Mouse (Mus musculus) ES-Bruce4 (cell line): ENCODE data around the gene Apaf1. TPM values are rescaled to one million over a fixed set of nuclear protein-coding genes. Genes with fewer than 3 reads are reported as not detected.

Experiments used
- H3K27ac ChIP-seq: 2 replicates; pipeline ENCODE4 v1.5.1; 2012; ENCODE audit warnings: low read length, inconsistent platforms; ENCODE audit not compliant: insufficient read depth
- H3K27me3 ChIP-seq: 2 replicates; pipeline ENCODE4 v1.6.1; 2012; ENCODE audit warnings: mild to moderate bottlenecking, low read length, inconsistent platforms; ENCODE audit not compliant: control insufficient read depth, poor library complexity, insufficient read depth, severe bottlenecking
- H3K36me3 ChIP-seq: 2 replicates; pipeline ENCODE4 v1.6.1; 2012; ENCODE audit warnings: inconsistent platforms, mild to moderate bottlenecking, low read length, moderate library complexity; ENCODE audit not compliant: control insufficient read depth, poor library complexity, insufficient read depth, severe bottlenecking
- H3K4me1 ChIP-seq: one replicate; pipeline ENCODE4 v1.8.1; 2011; ENCODE audit warnings: low read length; ENCODE audit not compliant: control insufficient read depth, insufficient read depth
- H3K4me3 ChIP-seq: 2 replicates; pipeline ENCODE4 v1.5.1; 2011; ENCODE audit warnings: low read depth, mild to moderate bottlenecking, low read length
- H3K9ac ChIP-seq: 2 replicates; pipeline ENCODE4 v1.6.1; 2012; ENCODE audit warnings: low read depth, mild to moderate bottlenecking, inconsistent platforms; ENCODE audit not compliant: poor library complexity, severe bottlenecking
- H3K9me3 ChIP-seq: replicated peaks from 2 replicates; pipeline ENCODE4 v1.6.1; 2012; ENCODE audit warnings: mild to moderate bottlenecking, low read length, inconsistent platforms; ENCODE audit not compliant: control insufficient read depth, poor library complexity, insufficient read depth, severe bottlenecking
- CTCF ChIP-seq: IDR thresholded peaks from one replicate; pipeline ENCODE4 v1.8.1; 2011; ENCODE audit warnings: low read depth, low read length
- EP300 ChIP-seq: IDR thresholded peaks from 2 replicates; pipeline ENCODE4 v1.6.1; 2011; ENCODE audit warnings: low read depth, low read length; ENCODE audit not compliant: insufficient read depth
- POLR2A ChIP-seq: IDR thresholded peaks from one replicate; pipeline ENCODE4 v1.8.1; 2011; ENCODE audit warnings: low read length; ENCODE audit not compliant: insufficient read depth
- polyA plus RNA-seq: library from polyadenylated mRNA; stranded (reverse); fragments of >200 nt; gene quantifications from 2 replicates; pipeline ENCODE4 v1.2.4, GENCODE M21; 2011; ENCODE audit warnings: low read depth; ENCODE audit not compliant: missing spikeins, insufficient read depth, insufficient read length

Gene Apaf1
- polyA plus RNA-seq, 1 experiment: 73.0 TPM

DNA sequence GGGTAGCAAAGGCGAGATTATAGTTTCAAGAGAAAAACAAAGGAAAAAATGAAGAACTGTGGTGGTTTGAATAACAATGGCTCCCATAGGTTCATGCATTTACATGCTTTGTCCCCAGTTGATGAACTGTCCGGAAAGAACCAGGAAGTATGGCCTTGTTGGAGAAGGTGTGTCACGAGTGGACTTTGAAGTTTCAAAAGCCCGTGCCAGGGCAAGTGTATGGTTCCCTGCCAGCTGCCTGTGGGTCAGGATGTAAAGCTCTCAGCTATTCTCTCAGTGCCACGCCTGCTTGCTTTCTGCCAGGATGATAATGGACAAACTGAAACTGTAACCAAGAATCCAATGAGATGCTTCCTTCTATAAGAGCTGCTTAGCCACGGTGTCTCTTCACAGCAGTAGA lies 20.2 kb downstream of the Apaf1 start:
- no peak overlapping the region for H3K27ac ChIP-seq
- H3K4me3 ChIP-seq: no peak overlapping the region
- H3K4me1 ChIP-seq: peaks cover 1% of the 10 kb centered on the region
- TF ChIP-seq CTCF (no peak), POLR2A (no peak), EP300 (no peak)
- H3K9ac ChIP-seq: no peak overlapping the region
- H3K27me3 ChIP-seq: no peaks in the 10 kb centered on the region
- no peaks in the 10 kb centered on the region for H3K9me3 ChIP-seq
- peaks cover 40% of the 10 kb centered on the region for H3K36me3 ChIP-seq

DNA sequence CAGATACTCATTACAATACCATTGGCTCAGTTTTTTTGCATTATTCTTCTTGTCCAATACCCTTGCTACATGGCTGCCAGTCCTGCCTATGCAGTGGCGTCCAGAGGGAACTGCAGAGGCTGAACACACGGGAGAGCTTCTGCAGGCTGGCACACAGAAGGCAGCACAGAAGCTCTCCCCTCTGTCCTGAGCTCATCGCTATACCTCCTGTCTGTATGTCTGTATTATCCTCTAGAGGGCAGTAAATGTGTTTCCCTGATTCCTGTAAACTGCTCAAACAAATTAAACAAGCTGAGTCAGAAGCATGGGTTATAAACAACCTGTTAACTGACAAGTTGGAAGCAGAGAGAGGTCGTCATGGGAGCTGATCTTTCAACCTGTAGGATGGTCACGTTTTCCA lies 21.8 kb downstream of the Apaf1 start:
- Histone ChIP-seq H3K36me3 (peaks cover 31% of the 10 kb centered on the region), H3K4me3 (no peak overlapping the region), H3K9ac (no peak overlapping the region), H3K27ac (no peak overlapping the region), H3K27me3 (no peaks in the 10 kb centered on the region), H3K4me1 (peaks cover 1% of the 10 kb centered on the region), H3K9me3 (no peaks in the 10 kb centered on the region)
- TF ChIP-seq EP300 (no peak), CTCF (no peak), POLR2A (no peak)

DNA sequence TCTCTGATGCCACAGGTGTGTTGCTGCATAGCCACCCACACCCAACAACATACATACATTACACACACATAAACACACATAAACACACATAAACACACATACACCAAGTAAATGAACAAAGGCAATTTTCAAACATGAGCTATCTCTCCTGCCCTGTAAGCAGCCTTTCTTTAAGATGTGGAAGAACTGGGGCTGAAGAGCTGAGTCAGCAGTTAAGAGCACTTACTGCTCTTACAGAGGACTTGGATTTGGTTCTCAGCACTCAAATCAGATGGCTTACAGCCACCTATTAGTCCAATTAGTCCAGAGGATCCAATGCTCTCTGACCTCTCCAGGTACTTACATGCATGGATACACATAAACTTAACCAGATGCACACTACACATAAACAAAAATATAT lies 29.8 kb downstream of the Apaf1 start:
- H3K27ac ChIP-seq: no peak overlapping the region
- no peak overlapping the region for H3K9ac ChIP-seq
- H3K4me3 ChIP-seq: no peak overlapping the region
- TF ChIP-seq EP300: no peak
- TF ChIP-seq POLR2A: no peak
- TF ChIP-seq CTCF: no peak
- no peaks in the 10 kb centered on the region for H3K9me3 ChIP-seq
- H3K36me3 ChIP-seq: peaks cover 39% of the 10 kb centered on the region
- no peaks in the 10 kb centered on the region for H3K4me1 ChIP-seq
- H3K27me3 ChIP-seq: no peaks in the 10 kb centered on the region

DNA sequence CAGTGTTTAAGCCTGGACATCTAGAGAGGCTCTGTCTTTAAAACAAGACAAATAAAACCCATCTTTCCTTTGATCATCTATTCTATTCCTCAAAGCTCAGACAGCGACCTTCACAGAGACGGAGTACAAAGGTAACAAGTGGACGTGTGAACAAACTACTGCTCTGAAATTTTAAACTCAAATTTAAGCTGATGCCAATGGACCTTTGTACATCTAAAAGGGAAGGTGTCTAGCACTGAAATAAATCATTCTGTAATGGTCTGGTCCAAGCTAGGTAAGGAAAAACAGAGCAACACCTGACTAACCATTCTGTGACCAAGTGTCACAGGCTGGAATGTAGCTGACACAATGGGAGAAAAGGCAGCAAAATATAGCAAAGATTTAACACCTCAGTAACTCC lies 31.4 kb downstream of the Apaf1 start:
- no peaks in the 10 kb centered on the region for H3K27me3 ChIP-seq
- no peaks in the 10 kb centered on the region for H3K9me3 ChIP-seq
- no peak for TF ChIP-seq EP300
- no peak for TF ChIP-seq POLR2A
- TF ChIP-seq CTCF: no peak
- no peaks in the 10 kb centered on the region for H3K4me1 ChIP-seq
- no peak overlapping the region for H3K27ac ChIP-seq
- peaks cover 39% of the 10 kb centered on the region for H3K36me3 ChIP-seq
- H3K4me3 ChIP-seq: no peak overlapping the region
- H3K9ac ChIP-seq: no peak overlapping the region

DNA sequence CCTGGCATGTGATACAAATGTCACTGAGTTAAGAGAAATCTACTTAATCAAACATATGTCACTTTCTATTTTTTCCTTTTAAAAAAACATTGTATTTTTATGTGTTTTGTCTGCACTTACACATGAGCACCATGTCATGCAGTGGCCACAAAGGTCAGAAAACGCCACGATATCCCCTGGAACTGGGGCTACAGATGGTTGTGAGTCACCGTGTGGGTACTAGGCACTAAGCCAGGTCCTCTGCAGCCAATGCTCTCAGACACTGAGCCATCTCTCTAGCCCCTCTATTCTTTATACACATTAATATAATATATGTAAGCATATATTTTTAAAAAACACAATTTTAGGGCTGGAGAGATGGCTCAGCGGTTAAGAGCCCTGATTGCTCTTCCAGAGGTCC lies 32.9 kb downstream of the Apaf1 start:
- Histone ChIP-seq H3K36me3 (peaks cover 34% of the 10 kb centered on the region), H3K9ac (no peak overlapping the region), H3K4me1 (no peaks in the 10 kb centered on the region), H3K4me3 (no peak overlapping the region), H3K27me3 (no peaks in the 10 kb centered on the region), H3K9me3 (no peaks in the 10 kb centered on the region), H3K27ac (no peak overlapping the region)
- TF ChIP-seq EP300 (no peak), POLR2A (no peak), CTCF (no peak)

DNA sequence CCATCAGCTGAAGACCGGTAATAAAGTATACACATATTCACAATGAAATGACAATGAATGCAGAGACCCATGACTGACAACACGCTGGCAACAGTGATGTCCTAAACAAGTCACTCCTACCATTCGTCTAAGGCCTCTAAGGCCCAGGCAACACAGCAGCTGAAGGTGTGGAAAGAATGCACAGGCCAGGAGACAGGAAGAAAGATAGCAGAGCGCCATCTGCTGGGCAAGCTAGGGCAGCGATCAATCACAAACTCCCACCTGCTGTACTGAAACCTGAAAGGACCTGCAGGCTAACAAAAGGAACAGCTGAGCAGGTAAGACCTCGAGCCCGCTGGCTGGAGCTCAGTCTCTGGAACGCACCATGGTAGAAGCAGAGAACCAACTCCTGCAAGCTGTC lies 48.6 kb downstream of the Apaf1 start:
- Histone ChIP-seq H3K9me3 (no peaks in the 10 kb centered on the region), H3K36me3 (peaks cover 17% of the 10 kb centered on the region), H3K27ac (no peak overlapping the region), H3K9ac (no peak overlapping the region), H3K4me1 (no peaks in the 10 kb centered on the region), H3K4me3 (no peak overlapping the region), H3K27me3 (no peaks in the 10 kb centered on the region)
- TF ChIP-seq POLR2A: no peak
- TF ChIP-seq EP300: no peak
- TF ChIP-seq CTCF: peak; percentile 97
